Mouse (Mus musculus) embryonic fibroblast, embryonic 13.5 days (primary cell): ENCODE results near the gene Tmem189.

Experiments used
- CTCF ChIP-seq: IDR thresholded peaks from 2 replicates; pipeline ENCODE4 v1.5.1; 2011; ENCODE audit warnings: mild to moderate bottlenecking, control low read depth, low read length, moderate library complexity, borderline replicate concordance; ENCODE audit not compliant: insufficient read depth
- POLR2A ChIP-seq: IDR thresholded peaks from 2 replicates; pipeline ENCODE4 v1.6.1; 2011; ENCODE audit warnings: low read depth, mild to moderate bottlenecking, control low read depth, low read length, moderate library complexity

DNA sequence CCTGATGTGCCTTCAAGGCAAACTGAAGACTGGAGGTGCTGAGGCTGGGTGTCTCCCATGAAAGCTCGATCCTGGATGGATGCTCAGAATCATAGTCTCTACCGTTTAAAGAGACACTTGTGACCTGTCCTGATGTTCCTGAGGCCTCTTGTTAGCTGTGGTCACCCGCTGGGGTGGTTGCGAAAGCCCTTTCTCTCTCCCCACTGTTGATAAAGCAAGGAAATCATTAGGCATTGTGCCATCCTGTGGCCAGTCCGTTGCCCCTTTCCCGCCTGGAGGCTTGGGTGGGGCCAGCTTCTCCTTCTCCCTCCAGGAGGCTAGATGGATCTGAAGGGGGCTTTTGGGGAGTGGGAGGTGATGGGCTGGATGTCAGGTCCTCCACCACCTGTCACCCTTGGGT, 21.0 kb upstream of the Tmem189 start:
- TF ChIP-seq POLR2A = no peak
- TF ChIP-seq CTCF = no peak
